Mouse (Mus musculus): ENCODE results near the gene Tsku. TPM values are rescaled to one million over a fixed set of nuclear protein-coding genes. Genes with fewer than 3 reads are reported as not detected.

Tsku gene
- polyA plus RNA-seq, 1 experiment from 2014 or later, result 29.9 TPM

DNA sequence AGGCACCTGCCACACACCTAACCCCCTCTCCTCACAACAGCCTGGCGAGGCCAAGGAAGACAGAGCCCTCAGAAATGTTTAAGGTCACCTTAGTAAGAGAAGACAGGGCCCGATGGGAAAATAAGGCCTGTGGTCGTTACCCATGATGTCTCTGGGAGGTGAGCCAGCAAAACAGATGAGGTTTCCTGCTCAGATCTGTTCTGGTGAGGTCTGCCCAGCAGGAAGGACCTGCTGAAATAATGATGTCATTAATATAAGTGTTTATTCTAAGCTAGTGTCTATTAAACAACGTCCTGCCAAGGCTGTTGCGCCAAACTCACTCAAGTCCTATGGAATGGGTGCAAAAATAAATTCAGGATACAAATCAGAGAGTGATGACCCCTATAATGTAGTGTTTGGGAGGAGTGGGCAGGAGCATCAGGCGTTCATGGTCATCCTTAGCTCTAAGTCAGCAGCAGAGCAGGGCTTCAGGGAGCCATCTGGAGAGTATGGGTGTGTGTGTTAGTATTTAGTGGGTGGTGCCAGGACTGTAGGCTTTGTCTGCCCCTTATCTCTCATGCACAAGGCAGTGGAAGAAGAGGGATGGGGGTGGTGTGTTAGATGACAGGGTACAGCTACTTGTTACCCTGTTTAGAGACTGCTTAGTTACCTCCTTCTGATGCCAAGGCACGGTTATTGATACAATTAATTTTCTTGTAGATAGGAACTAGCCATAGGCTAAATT lies 31.3 kb downstream of the Tsku start:
- H3K36me3 ChIP-seq (ENCODE audit: control insufficient read depth, insufficient read depth, low read length), result no peaks in the 10 kb centered on the region
- DNase-seq (ENCODE audit: low spot score), result no peak
- H3K9ac ChIP-seq (ENCODE audit: low read length), result no peak overlapping the region
- H3K27me3 ChIP-seq (ENCODE audit: control insufficient read depth, insufficient read depth, low read length), result no peaks in the 10 kb centered on the region
- no peak for TF ChIP-seq CTCF (IDR thresholded peaks at IDR 0.05; ENCODE audit: low read depth)
- no peaks in the 10 kb centered on the region for H3K9me3 ChIP-seq (ENCODE audit: control insufficient read depth, low read length)
- peak overlapping the region; percentile 40; the same call in 1 of the 2 replicates for H3K27ac ChIP-seq (replicated peaks)
- H3K4me2 ChIP-seq (replicated peaks; ENCODE audit: low read depth), result no peak overlapping the region
- WGBS, result 47% methylated on average over 7 of the region's 7 CpGs
- H3K4me3 ChIP-seq (ENCODE audit: low read depth, low read length), result no peak overlapping the region
- H3K4me1 ChIP-seq (replicated peaks; ENCODE audit: control insufficient read depth, insufficient read depth), result peaks cover 5% of the 10 kb centered on the region; the same call in 1 of the 2 replicates
- peak; percentile 74 for ATAC-seq (ENCODE audit: low FRiP score, low TSS enrichment)

- H3K4me3 ChIP-seq (ENCODE audit: low read depth, low read length), result no peak overlapping the region
- H3K9ac ChIP-seq (ENCODE audit: low read length), result no peak overlapping the region
- DNase-seq (ENCODE audit: low spot score), result no peak
- no peak for ATAC-seq (ENCODE audit: low FRiP score, low TSS enrichment)
- H3K9me3 ChIP-seq (ENCODE audit: control insufficient read depth, low read length), result no peaks in the 10 kb centered on the region
- H3K27me3 ChIP-seq (ENCODE audit: control insufficient read depth, insufficient read depth, low read length), result no peaks in the 10 kb centered on the region
- WGBS, result 55% methylated on average over 2 of the region's 2 CpGs
- peaks cover 5% of the 10 kb centered on the region; the same call in 1 of the 2 replicates for H3K4me1 ChIP-seq (replicated peaks; ENCODE audit: control insufficient read depth, insufficient read depth)
- no peak for TF ChIP-seq EP300 (optimal IDR thresholded peaks at IDR 0.05)
- TF ChIP-seq CTCF (IDR thresholded peaks at IDR 0.05; ENCODE audit: low read depth), result no peak
- H3K4me2 ChIP-seq (replicated peaks; ENCODE audit: low read depth), result no peak overlapping the region
- H3K27ac ChIP-seq (replicated peaks), result no peak overlapping the region
- H3K36me3 ChIP-seq (ENCODE audit: control insufficient read depth, insufficient read depth, low read length), result no peaks in the 10 kb centered on the region
Measured at GRCm38 (mm10) chr7:98328311-98328710, 32.8 kb downstream of the Tsku start.

DNA sequence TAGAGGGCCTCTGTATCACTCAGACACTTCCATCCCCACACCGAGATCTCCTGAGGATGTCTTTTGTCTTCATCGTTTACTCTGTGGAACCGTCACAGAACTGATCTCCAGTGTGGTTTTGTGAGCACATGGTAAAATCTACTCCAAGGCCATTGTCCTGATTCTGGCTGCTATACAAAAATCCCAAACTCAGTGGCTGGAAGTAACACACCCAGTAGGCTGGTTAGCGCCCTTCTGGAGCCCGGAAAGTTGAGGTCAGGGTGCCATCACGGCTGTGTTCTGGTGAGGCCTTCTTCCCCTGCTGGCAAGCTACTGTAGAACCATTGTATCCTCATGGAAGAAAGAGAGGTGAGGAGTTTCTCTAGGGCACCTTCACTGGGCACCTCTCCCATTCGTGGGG lies 35.1 kb downstream of the Tsku start:
- 79% methylated on average over 7 of the region's 7 CpGs for WGBS
- ATAC-seq (ENCODE audit: low FRiP score, low TSS enrichment) (no peak), DNase-seq (ENCODE audit: low spot score) (no peak)
- no peak overlapping the region for H3K4me2 ChIP-seq (replicated peaks; ENCODE audit: low read depth)
- no peak overlapping the region for H3K27ac ChIP-seq (replicated peaks)
- H3K27me3 ChIP-seq (ENCODE audit: control insufficient read depth, insufficient read depth, low read length), result no peaks in the 10 kb centered on the region
- H3K4me3 ChIP-seq (ENCODE audit: low read depth, low read length), result no peak overlapping the region
- H3K36me3 ChIP-seq (ENCODE audit: control insufficient read depth, insufficient read depth, low read length), result no peaks in the 10 kb centered on the region
- H3K9ac ChIP-seq (ENCODE audit: low read length), result no peak overlapping the region
- peaks cover 5% of the 10 kb centered on the region; the same call in 1 of the 2 replicates for H3K4me1 ChIP-seq (replicated peaks; ENCODE audit: control insufficient read depth, insufficient read depth)
- no peaks in the 10 kb centered on the region for H3K9me3 ChIP-seq (ENCODE audit: control insufficient read depth, low read length)
- TF ChIP-seq CTCF (IDR thresholded peaks at IDR 0.05; ENCODE audit: low read depth), result no peak
- TF ChIP-seq EP300 (optimal IDR thresholded peaks at IDR 0.05), result no peak

DNA sequence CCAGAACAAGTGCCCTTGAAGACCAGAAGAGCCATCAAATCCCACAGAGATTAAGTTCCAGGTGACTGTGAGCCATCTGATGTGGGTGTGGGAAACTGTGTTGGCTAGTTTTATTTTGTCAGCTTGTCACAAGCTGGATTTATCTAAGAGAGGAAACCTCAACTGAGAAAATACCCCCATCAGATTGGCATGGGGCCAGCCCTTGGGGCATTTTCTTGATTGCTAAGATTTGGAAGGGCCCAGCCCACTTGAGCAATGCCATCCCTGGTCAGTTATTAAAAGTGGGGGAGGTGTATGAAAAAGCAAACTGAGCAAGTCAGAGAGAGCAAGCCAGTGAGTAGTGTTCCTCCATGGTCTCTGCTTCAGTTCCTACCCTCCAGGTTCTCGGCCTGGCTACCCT lies 36.9 kb downstream of the Tsku start:
- H3K27ac ChIP-seq (replicated peaks), result no peak overlapping the region
- 68% methylated on average over 1 of the region's 1 CpGs for WGBS
- TF ChIP-seq CTCF (IDR thresholded peaks at IDR 0.05; ENCODE audit: low read depth) (no peak), EP300 (optimal IDR thresholded peaks at IDR 0.05) (no peak)
- ATAC-seq (ENCODE audit: low FRiP score, low TSS enrichment) (no peak), DNase-seq (ENCODE audit: low spot score) (no peak)
- no peak overlapping the region for H3K9ac ChIP-seq (ENCODE audit: low read length)
- no peaks in the 10 kb centered on the region for H3K4me1 ChIP-seq (replicated peaks; ENCODE audit: control insufficient read depth, insufficient read depth)
- no peak overlapping the region for H3K4me2 ChIP-seq (replicated peaks; ENCODE audit: low read depth)
- H3K27me3 ChIP-seq (ENCODE audit: control insufficient read depth, insufficient read depth, low read length), result no peaks in the 10 kb centered on the region
- H3K9me3 ChIP-seq (ENCODE audit: control insufficient read depth, low read length), result no peaks in the 10 kb centered on the region
- no peaks in the 10 kb centered on the region for H3K36me3 ChIP-seq (ENCODE audit: control insufficient read depth, insufficient read depth, low read length)
- no peak overlapping the region for H3K4me3 ChIP-seq (ENCODE audit: low read depth, low read length)

GRCm38 (mm10) chr7:98323288-98324019 lies 37.7 kb downstream of the Tsku start:
- TF ChIP-seq CTCF (IDR thresholded peaks at IDR 0.05; ENCODE audit: low read depth) (no peak), EP300 (optimal IDR thresholded peaks at IDR 0.05) (no peak)
- no peak overlapping the region for H3K9ac ChIP-seq (ENCODE audit: low read length)
- H3K4me2 ChIP-seq (replicated peaks; ENCODE audit: low read depth), result no peak overlapping the region
- H3K27ac ChIP-seq (replicated peaks), result no peak overlapping the region
- H3K4me3 ChIP-seq (ENCODE audit: low read depth, low read length), result no peak overlapping the region
- DNase-seq (ENCODE audit: low spot score) (no peak), ATAC-seq (ENCODE audit: low FRiP score, low TSS enrichment) (no peak)
- no peaks in the 10 kb centered on the region for H3K27me3 ChIP-seq (ENCODE audit: control insufficient read depth, insufficient read depth, low read length)
- no peaks in the 10 kb centered on the region for H3K9me3 ChIP-seq (ENCODE audit: control insufficient read depth, low read length)
- no peaks in the 10 kb centered on the region for H3K4me1 ChIP-seq (replicated peaks; ENCODE audit: control insufficient read depth, insufficient read depth)
- no peaks in the 10 kb centered on the region for H3K36me3 ChIP-seq (ENCODE audit: control insufficient read depth, insufficient read depth, low read length)
- whole genome bisulfite sequencing, result 37% methylated on average over 5 of the region's 5 CpGs

DNA sequence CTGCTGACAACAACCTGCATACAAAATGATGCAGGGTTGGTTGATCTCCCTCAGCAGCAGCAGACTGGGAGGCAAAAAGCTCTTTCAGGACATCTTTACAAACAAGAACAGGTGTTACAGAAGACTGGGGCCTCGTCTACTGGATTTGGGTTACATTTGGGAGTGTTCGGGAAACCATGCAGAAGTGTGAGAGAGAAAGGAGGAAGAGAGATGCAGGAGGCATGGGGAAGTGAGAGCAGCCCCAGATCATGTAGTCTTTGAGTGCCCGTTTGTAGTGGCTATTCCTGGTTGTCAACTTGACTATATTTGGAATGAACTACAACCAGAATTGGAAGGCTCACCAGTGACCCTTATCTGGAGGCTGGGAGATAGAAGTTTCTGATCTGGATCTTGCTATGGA lies 38.7 kb downstream of the Tsku start:
- no peaks in the 10 kb centered on the region for H3K27me3 ChIP-seq (ENCODE audit: control insufficient read depth, insufficient read depth, low read length)
- H3K4me2 ChIP-seq (replicated peaks; ENCODE audit: low read depth), result no peak overlapping the region
- no peak overlapping the region for H3K4me3 ChIP-seq (ENCODE audit: low read depth, low read length)
- WGBS, result 61% methylated on average over 3 of the region's 3 CpGs
- ATAC-seq (ENCODE audit: low FRiP score, low TSS enrichment), result no peak
- DNase-seq (ENCODE audit: low spot score), result no peak
- no peak overlapping the region for H3K27ac ChIP-seq (replicated peaks)
- TF ChIP-seq CTCF (IDR thresholded peaks at IDR 0.05; ENCODE audit: low read depth), result no peak
- TF ChIP-seq EP300 (optimal IDR thresholded peaks at IDR 0.05), result no peak
- H3K9me3 ChIP-seq (ENCODE audit: control insufficient read depth, low read length), result no peaks in the 10 kb centered on the region
- no peak overlapping the region for H3K9ac ChIP-seq (ENCODE audit: low read length)
- H3K4me1 ChIP-seq (replicated peaks; ENCODE audit: control insufficient read depth, insufficient read depth), result no peaks in the 10 kb centered on the region
- H3K36me3 ChIP-seq (ENCODE audit: control insufficient read depth, insufficient read depth, low read length), result no peaks in the 10 kb centered on the region
